Mouse (Mus musculus) CH12.LX (cell line): ENCODE results near the gene Cdk15. TPM values are rescaled to one million over a fixed set of nuclear protein-coding genes. Genes with fewer than 3 reads are reported as not detected.

Experiments used
- DNase-seq: peaks from one replicate; pipeline ENCODE4 v3.0.0-alpha.2; 2013; ENCODE audit errors: extremely low read depth
- H3K27ac ChIP-seq: 2 replicates; pipeline ENCODE4 v1.5.1; 2012; ENCODE audit warnings: low read depth, mild to moderate bottlenecking, control low read depth, moderate library complexity; ENCODE audit not compliant: insufficient read depth
- H3K27me3 ChIP-seq: replicated peaks from 2 replicates; pipeline ENCODE3; 2012; ENCODE audit warnings: inconsistent platforms
- H3K36me3 ChIP-seq, 2 experiments: replicated peaks in 1 of 2; 2 replicates each; pipeline versions ENCODE3 to v1.6.1; 2012; ENCODE audit warnings: inconsistent platforms in 1 of 2, low read length in 1 of 2, mild to moderate bottlenecking in 1 of 2, mixed read lengths in 1 of 2, moderate library complexity in 1 of 2; ENCODE audit not compliant: control insufficient read depth in 1 of 2, insufficient read depth in 1 of 2
- H3K4me1 ChIP-seq, 2 experiments: 2 replicates each; pipeline ENCODE4 v1.6.1; 2012; ENCODE audit warnings: inconsistent platforms in 1 of 2, moderate library complexity in 1 of 2; ENCODE audit not compliant: insufficient read depth in 2 of 2, control insufficient read depth in 1 of 2
- H3K4me2 ChIP-seq: 2 replicates; pipeline ENCODE4 v1.6.1; 2012; ENCODE audit warnings: low read depth, mild to moderate bottlenecking, control low read depth; ENCODE audit not compliant: poor library complexity, insufficient read depth, severe bottlenecking
- H3K4me3 ChIP-seq, 3 experiments: fragments of 150-350 bp in 1 of 3; sonication (generic) in 1 of 3; replicated peaks in 1 of 3; 2 replicates each; pipeline versions ENCODE3 to v1.5.1; 2011 to 2012; ENCODE audit warnings: low read depth in 2 of 3, low read length in 2 of 3, mild to moderate bottlenecking in 2 of 3, moderate library complexity in 2 of 3, control low read depth in 1 of 3, improper control_type of control experiment in 1 of 3, inconsistent platforms in 1 of 3, mixed read lengths in 1 of 3; ENCODE audit not compliant: poor library complexity in 1 of 3
- H3K79me2 ChIP-seq: replicated peaks from 2 replicates; pipeline ENCODE4 v1.6.1; 2012; ENCODE audit warnings: mild to moderate bottlenecking, moderate library complexity; ENCODE audit not compliant: control insufficient read depth, poor library complexity, insufficient read depth, severe bottlenecking; ENCODE audit errors: extremely low read depth
- H3K9ac ChIP-seq: 2 replicates; pipeline ENCODE4 v1.6.1; 2012; ENCODE audit warnings: low read depth, mild to moderate bottlenecking, control low read depth, moderate library complexity; ENCODE audit not compliant: insufficient read depth
- H3K9me3 ChIP-seq: replicated peaks from 2 replicates; pipeline ENCODE3; 2012; ENCODE audit warnings: low read length, inconsistent platforms, mixed read lengths
- BHLHE40 ChIP-seq: IDR thresholded peaks from 2 replicates; pipeline ENCODE4 v1.6.1; 2011; ENCODE audit warnings: mild to moderate bottlenecking, low read depth, low read length, improper control_type of control experiment
- CHD1 ChIP-seq: IDR thresholded peaks from 2 replicates; pipeline ENCODE4 v1.6.1; 2012; ENCODE audit warnings: low read depth, low read length, improper control_type of control experiment, inconsistent platforms
- CHD2 ChIP-seq: IDR thresholded peaks from 2 replicates; pipeline ENCODE4 v1.6.1; 2011; ENCODE audit warnings: low read length, improper control_type of control experiment
- E2F4 ChIP-seq: IDR thresholded peaks from 2 replicates; pipeline ENCODE4 v1.6.1; 2011; ENCODE audit warnings: low read depth, low read length, improper control_type of control experiment; ENCODE audit not compliant: insufficient replicate concordance
- ELF1 ChIP-seq: IDR thresholded peaks from 2 replicates; pipeline ENCODE4 v1.6.1; 2014; ENCODE audit warnings: low read depth, mild to moderate bottlenecking, inconsistent platforms, low read length, improper control_type of control experiment
- ETS1 ChIP-seq: conservative IDR thresholded peaks from 2 replicates; pipeline ENCODE4 v1.6.1; 2012; ENCODE audit warnings: low read depth, mild to moderate bottlenecking, inconsistent platforms, low read length, improper control_type of control experiment, moderate library complexity
- GABPA ChIP-seq: IDR thresholded peaks from 2 replicates; pipeline ENCODE4 v1.6.1; 2012; ENCODE audit warnings: low read depth, low read length, improper control_type of control experiment, inconsistent platforms; ENCODE audit not compliant: insufficient replicate concordance
- HCFC1 ChIP-seq: IDR thresholded peaks from 2 replicates; pipeline ENCODE4 v1.6.1; 2012; ENCODE audit warnings: low read depth, mild to moderate bottlenecking, inconsistent platforms, low read length, improper control_type of control experiment
- IRF4 ChIP-seq: IDR thresholded peaks from 2 replicates; pipeline ENCODE4 v1.6.1; 2014; ENCODE audit warnings: low read depth, mild to moderate bottlenecking, inconsistent platforms, low read length, improper control_type of control experiment
- JUND ChIP-seq: conservative IDR thresholded peaks from 2 replicates; pipeline ENCODE4 v1.6.1; 2011; ENCODE audit warnings: low read depth, low read length, improper control_type of control experiment
- MAX ChIP-seq: IDR thresholded peaks from 2 replicates; pipeline ENCODE4 v1.6.1; 2011; ENCODE audit warnings: low read length, improper control_type of control experiment
- MAZ ChIP-seq: IDR thresholded peaks from 2 replicates; pipeline ENCODE4 v1.6.1; 2012; ENCODE audit warnings: low read depth, mild to moderate bottlenecking, inconsistent platforms, low read length, improper control_type of control experiment, moderate library complexity
- MXI1 ChIP-seq: IDR thresholded peaks from 2 replicates; pipeline ENCODE4 v1.6.1; 2011; ENCODE audit warnings: mild to moderate bottlenecking, low read depth, low read length, improper control_type of control experiment
- MYC ChIP-seq: IDR thresholded peaks from 2 replicates; pipeline ENCODE4 v1.6.1; 2011; ENCODE audit warnings: low read depth, mild to moderate bottlenecking, improper control_type of control experiment, low read length
- NELFE ChIP-seq: IDR thresholded peaks from 2 replicates; pipeline ENCODE4 v1.6.1; 2011; ENCODE audit warnings: low read depth, low read length, improper control_type of control experiment
- NRF1 ChIP-seq: IDR thresholded peaks from 2 replicates; pipeline ENCODE4 v1.6.1; 2014; ENCODE audit warnings: low read depth, mild to moderate bottlenecking, inconsistent platforms, low read length, improper control_type of control experiment, moderate library complexity
- PAX5 ChIP-seq: IDR thresholded peaks from 2 replicates; pipeline ENCODE4 v1.6.1; 2012; ENCODE audit warnings: low read length, inconsistent platforms, mixed read lengths
- POLR2A ChIP-seq: IDR thresholded peaks from 2 replicates; pipeline ENCODE4 v1.6.1; 2011; ENCODE audit warnings: low read depth, mild to moderate bottlenecking, improper control_type of control experiment, low read length
- POLR2AphosphoS2 ChIP-seq: IDR thresholded peaks from 2 replicates; pipeline ENCODE4 v1.6.1; 2011; ENCODE audit warnings: low read depth, low read length, improper control_type of control experiment
- RCOR1 ChIP-seq: conservative IDR thresholded peaks from 2 replicates; pipeline ENCODE4 v1.6.1; 2012; ENCODE audit warnings: low read depth, mild to moderate bottlenecking, inconsistent platforms, low read length, improper control_type of control experiment
- SMC3 ChIP-seq: IDR thresholded peaks from 2 replicates; pipeline ENCODE4 v1.6.1; 2011; ENCODE audit warnings: low read depth, low read length, improper control_type of control experiment
- TCF12 ChIP-seq: IDR thresholded peaks from 2 replicates; pipeline ENCODE4 v1.6.1; 2014; ENCODE audit warnings: low read depth, mild to moderate bottlenecking, inconsistent platforms, low read length, improper control_type of control experiment
- USF2 ChIP-seq: conservative IDR thresholded peaks from 2 replicates; pipeline ENCODE4 v1.6.1; 2011; ENCODE audit warnings: low read depth, low read length, improper control_type of control experiment
- ZKSCAN1 ChIP-seq: IDR thresholded peaks from 2 replicates; pipeline ENCODE4 v1.6.1; 2012; ENCODE audit warnings: low read depth, inconsistent platforms, low read length, improper control_type of control experiment, borderline replicate concordance
- ZMIZ1 ChIP-seq: IDR thresholded peaks from 2 replicates; pipeline ENCODE4 v1.6.1; 2012; ENCODE audit warnings: low read depth, mild to moderate bottlenecking, inconsistent platforms, low read length, improper control_type of control experiment
- dilution Hi-C: fragments of 300-500 bp; cut with MboI; formaldehyde crosslinking; loops from 2 replicates; pipeline ENCODE4 v1.14.3; 2020; ENCODE audit warnings: low sequenced_read_pairs; ENCODE audit not compliant: extremely low pct_unique_long_range_greater_than_20kb, extremely low pct_ligation_motif_present
- in situ Hi-C: fragments of 300-500 bp; cut with MboI; formaldehyde crosslinking; loops from 3 replicates; pipeline ENCODE4 v1.14.3; 2019; ENCODE audit warnings: low sequenced_read_pairs, low pct_ligation_motif_present, low pct_unique_long_range_greater_than_20kb, mixed read lengths
- polyA plus RNA-seq: library from polyadenylated mRNA; unstranded; fragments of >175 nt; gene quantifications from 2 replicates; pipeline ENCODE4 v1.2.1, GENCODE M21; 2012; ENCODE audit warnings: low read depth; ENCODE audit not compliant: insufficient read length
- total RNA-seq, 2 experiments: library from RNA; depleted of rRNA; stranded (reverse); fragments of 300-350 nt in 1 of 2; fragments of >200 nt in 1 of 2; gene quantifications; 2 replicates each; pipeline ENCODE4 v1.2.3; 2012 to 2014

The Cdk15 gene
- total and polyA plus RNA-seq, 3 experiments: 0.13 TPM; not detected in 2

DNA sequence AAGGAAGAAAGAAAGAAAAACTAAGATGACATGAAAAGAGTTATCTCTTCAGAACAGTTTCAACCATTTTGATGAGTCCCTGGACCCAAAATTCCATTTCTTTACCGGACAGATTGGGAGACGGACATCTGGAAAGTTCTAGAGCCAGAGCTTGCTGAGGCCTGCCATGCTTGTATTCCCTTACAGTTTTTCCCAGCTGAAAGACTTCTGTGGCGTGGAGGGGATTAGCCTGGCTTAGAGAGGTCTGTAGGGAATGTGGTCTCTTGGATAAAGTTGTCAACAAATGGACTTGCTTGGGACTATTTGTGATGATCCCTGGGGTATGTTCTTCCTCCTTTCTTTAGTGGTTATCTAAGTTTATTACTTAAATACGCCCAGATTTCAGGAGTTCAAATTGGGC is 96.0 kb downstream of the Cdk15 start:
- Histone ChIP-seq H3K9ac (no peak overlapping the region), H3K36me3 (no peaks in the 10 kb centered on the region), H3K79me2 (no peaks in the 10 kb centered on the region), H3K9me3 (peaks cover 2% of the 10 kb centered on the region), H3K4me3 (no peak overlapping the region), H3K4me2 (no peak overlapping the region), H3K27me3 (no peaks in the 10 kb centered on the region), H3K27ac (no peak overlapping the region), H3K4me1 (no peaks in the 10 kb centered on the region)
- no peak for DNase-seq
- in situ Hi-C loops (no loop called here), dilution Hi-C loops (no loop called here)
- TF ChIP-seq HCFC1: no peak
- TF ChIP-seq USF2: no peak
- no peak for TF ChIP-seq CHD2
- TF ChIP-seq PAX5: no peak
- no peak for TF ChIP-seq GABPA
- TF ChIP-seq ZKSCAN1: no peak
- TF ChIP-seq POLR2AphosphoS2: no peak
- no peak for TF ChIP-seq IRF4

- no peak for TF ChIP-seq NELFE
- no peak for TF ChIP-seq POLR2AphosphoS2
- TF ChIP-seq NRF1: no peak
- no peak for TF ChIP-seq ETS1
- TF ChIP-seq ZMIZ1: no peak
- TF ChIP-seq, all 38 proteins: peak for 0
- no peaks in the 10 kb centered on the region for H3K79me2 ChIP-seq
- H3K9ac ChIP-seq: no peak overlapping the region
- no peak overlapping the region for H3K4me3 ChIP-seq
- no peaks in the 10 kb centered on the region for H3K27me3 ChIP-seq
- in situ Hi-C loops (no loop called here), dilution Hi-C loops (no loop called here)
- DNase-seq: peak; percentile 7
- no peaks in the 10 kb centered on the region for H3K4me1 ChIP-seq
- no peak overlapping the region for H3K4me2 ChIP-seq
- H3K9me3 ChIP-seq: no peaks in the 10 kb centered on the region
- no peak overlapping the region for H3K27ac ChIP-seq
- H3K36me3 ChIP-seq: no peaks in the 10 kb centered on the region
Measured at GRCm38 (mm10) chr1:59355440-59355839, 98.7 kb downstream of the Cdk15 start.

DNA sequence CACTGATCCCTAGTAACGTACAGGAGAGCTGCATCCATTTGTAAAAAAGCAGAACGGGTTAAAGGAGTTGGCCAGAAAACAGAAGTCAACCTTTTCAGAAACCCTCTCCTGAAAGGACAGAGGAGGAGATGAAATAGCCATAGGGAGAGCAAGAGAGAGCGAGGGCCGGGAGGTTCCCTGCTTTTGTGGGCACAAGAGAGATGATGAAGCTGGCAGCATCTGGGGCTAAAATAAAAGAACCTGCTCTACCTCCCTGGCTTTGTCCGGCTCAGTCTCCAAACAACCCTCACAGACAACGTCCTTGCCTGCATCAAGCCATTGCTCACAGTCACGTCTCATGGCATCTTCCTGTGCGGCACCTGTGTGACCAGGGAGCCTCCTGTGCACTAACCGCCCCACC is 102.4 kb downstream of the Cdk15 start:
- Histone ChIP-seq H3K9ac (no peak overlapping the region), H3K4me2 (no peak overlapping the region), H3K4me1 (no peaks in the 10 kb centered on the region), H3K27ac (no peak overlapping the region), H3K9me3 (no peaks in the 10 kb centered on the region), H3K4me3 (no peak overlapping the region), H3K36me3 (no peaks in the 10 kb centered on the region), H3K79me2 (no peaks in the 10 kb centered on the region), H3K27me3 (no peaks in the 10 kb centered on the region)
- TF ChIP-seq BHLHE40 (no peak), RCOR1 (no peak), SMC3 (no peak), POLR2A (no peak), TCF12 (no peak), ZKSCAN1 (no peak), E2F4 (no peak), ZMIZ1 (no peak), MXI1 (no peak), MYC (no peak), GABPA (no peak), CHD1 (no peak), JUND (no peak), MAX (no peak), MAZ (no peak), ELF1 (no peak), PAX5 (no peak), USF2 (no peak), ETS1 (no peak)
- dilution Hi-C loops (no loop called here), in situ Hi-C loops (no loop called here)
- DNase-seq: no peak
